Mouse (Mus musculus) adrenal gland, adult 8-10 months (tissue): ENCODE results near the gene Stub1. TPM values are rescaled to one million over a fixed set of nuclear protein-coding genes. Genes with fewer than 3 reads are reported as not detected.

Source experiments
- DNase-seq: peaks from one replicate; pipeline ENCODE4 v3.0.0; 2022
- microRNA-seq, 2 experiments: library from miRNA; unstranded; fragments of <30 nt; microRNA quantifications; one replicate each; pipeline ENCODE4 v1.2.0; 2022
- total RNA-seq, 4 experiments: library from RNA; stranded (reverse); gene quantifications; 2 replicates each; pipeline ENCODE4 v1.2.4; 2022

Gene Stub1
- total RNA-seq, 4 experiments from 2014 or later: 184 to 246 (median 214) TPM

DNA sequence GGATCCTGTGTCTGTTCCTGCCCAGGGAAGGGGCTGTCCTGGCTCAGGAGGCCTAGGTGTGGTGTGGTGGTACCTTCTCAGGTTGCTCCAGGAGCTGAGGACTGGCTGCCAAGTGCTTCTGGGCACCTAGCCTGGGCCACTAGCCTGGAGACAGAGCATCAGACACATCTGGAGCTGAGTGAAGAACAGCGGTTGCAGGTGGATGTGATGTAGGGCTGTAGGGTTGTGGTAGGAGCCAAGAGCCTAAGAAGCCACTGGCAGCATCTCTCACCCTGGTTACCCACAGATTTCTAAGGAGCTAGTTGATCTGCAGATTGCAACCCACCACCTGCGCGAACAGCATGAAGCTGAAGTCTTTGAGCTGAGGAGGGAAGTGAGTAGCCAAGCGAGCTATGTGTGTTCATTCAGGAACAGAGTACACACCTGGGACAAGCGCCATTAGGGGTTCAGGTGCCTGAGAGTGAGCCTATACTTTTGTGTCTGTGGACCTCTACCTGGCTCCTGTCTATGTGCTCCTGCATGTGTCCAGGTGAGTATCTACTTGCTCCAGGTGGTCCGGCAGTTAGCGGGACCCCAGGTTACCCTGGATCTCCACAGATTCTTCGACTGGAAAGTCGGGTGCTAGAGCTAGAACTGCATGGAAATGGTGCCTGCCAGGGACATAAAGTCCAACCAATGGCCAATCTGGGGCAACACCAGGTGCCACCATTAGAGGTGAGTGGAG lies 46.3 kb downstream of the Stub1 start:
- DNase-seq: no peak

GRCm38 (mm10) chr17:25786280-25786679 lies 46.9 kb downstream of the Stub1 start, which contains the start of gene Ccdc78:
Ccdc78 (plus strand) TSS chr17:25786580.
- DNase-seq: no peak

DNA sequence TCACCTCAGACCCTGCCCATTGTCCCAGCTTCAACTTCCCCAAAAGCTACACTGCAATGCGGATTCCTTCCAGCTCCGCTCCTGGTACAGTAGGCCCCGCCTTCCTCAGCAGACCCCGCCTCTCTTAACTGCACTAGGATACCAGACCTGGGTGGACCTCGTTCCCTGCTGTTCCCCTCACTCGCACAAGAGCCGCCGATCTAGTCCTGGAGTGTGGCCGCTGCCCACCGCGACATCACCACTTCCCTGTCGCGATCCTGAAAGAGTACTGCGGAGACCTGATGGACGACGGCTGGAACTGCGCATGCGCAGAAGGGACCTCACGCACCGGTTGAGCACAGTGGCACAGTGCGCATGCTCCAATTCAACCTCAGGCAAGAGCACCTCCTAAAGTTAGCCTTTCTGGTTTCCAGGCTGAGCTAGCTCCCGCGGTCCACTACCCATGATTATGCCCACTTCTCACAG lies 47.9 kb downstream of the Stub1 start, which contains the start of gene Haghl:
Haghl (minus strand) TSS at position 393 of the 465 bp plus-strand sequence.
- peak; percentile 92 for DNase-seq

GRCm38 (mm10) chr17:25783861-25784574 lies 49.2 kb downstream of the Stub1 start:
- DNase-seq: no peak

GRCm38 (mm10) chr17:25783086-25783485 lies 50.1 kb downstream of the Stub1 start:
- no peak for DNase-seq

DNA sequence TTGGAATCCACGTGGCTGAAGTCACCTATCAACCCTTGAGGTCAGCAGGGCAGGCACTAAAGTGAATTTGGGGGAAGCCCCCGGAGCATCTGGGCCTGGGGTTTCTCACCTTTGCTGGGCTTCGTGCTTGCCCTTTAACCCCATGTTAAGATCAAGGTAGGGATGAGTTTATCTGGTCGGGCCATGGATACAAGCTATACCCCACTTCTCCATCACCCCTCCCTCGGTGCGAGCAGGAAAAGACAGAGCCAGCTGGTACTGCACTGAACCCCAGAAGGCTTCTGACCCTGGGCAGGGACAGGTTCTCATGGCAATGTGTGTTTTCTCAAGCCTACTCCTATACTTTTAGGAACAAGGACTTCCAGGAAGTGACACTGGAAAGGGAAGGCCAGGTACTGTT lies 51.9 kb downstream of the Stub1 start:
- DNase-seq: no peak

Small RNA genes lying within 50 kb of the gene (microRNA-seq; reads per million reads assigned to microRNA genes)
- gene Mir3082 (0.67 to 1.6 reads per million in 2 experiments), gene Mir6966 (0.34 to 0.35 reads per million in 2 experiments)

Other genes with a start within 250 kb of the Stub1 start
- 1 to 10 TPM in 1 of 4 experiments, under 1 TPM in 1, not detected in 2; 0.74 to 2.9 TPM for gene Gng13, start 116.2 kb downstream of the Stub1 start, total RNA-seq
- gene Chtf18, start 106.0 kb downstream of the Stub1 start, total RNA-seq: 1 to 10 TPM; 1.2 to 4.9 (median 2.6) TPM
- gene Rpusd1, start 105.7 kb downstream of the Stub1 start, total RNA-seq: 10 to 100 TPM; 17.8 to 23.5 (median 20.4) TPM
- under 1 TPM; 0.09 to 0.52 (median 0.30) TPM for gene Mslnl, start 97.4 kb downstream of the Stub1 start, total RNA-seq
- gene Msln, start 79.0 kb downstream of the Stub1 start, total RNA-seq: 1 to 10 TPM; 4.8 to 7.1 (median 6.0) TPM
- 10 to 100 TPM; 34.8 to 45.2 (median 40.1) TPM for gene Narfl, start 59.6 kb downstream of the Stub1 start, total RNA-seq
- gene Haghl, start 47.7 kb downstream of the Stub1 start, total RNA-seq: 10 to 100 TPM; 21.4 to 67.2 (median 55.9) TPM
- under 1 TPM in 1 of 4 experiments, not detected in 3; 0.15 TPM for gene Ccdc78, start 46.8 kb downstream of the Stub1 start, total RNA-seq
- gene Fam173a, start 40.5 kb downstream of the Stub1 start, total RNA-seq: 100 to 1,000 TPM in 3 of 4 experiments, 10 to 100 TPM in 1; 91.1 to 131 (median 117) TPM
- not detected for gene AC134908.4, start 37.7 kb downstream of the Stub1 start, total RNA-seq
- 10 to 100 TPM; 31.4 to 45.8 (median 39.3) TPM for gene Metrn, start 36.3 kb downstream of the Stub1 start, total RNA-seq
- 10 to 100 TPM; 37.9 to 62.9 (median 43.0) TPM for gene Fbxl16, start 24.3 kb downstream of the Stub1 start, total RNA-seq
- 10 to 100 TPM; 21.9 to 28.0 (median 24.5) TPM for gene Wdr24, start 9.8 kb downstream of the Stub1 start, total RNA-seq
- 100 to 1,000 TPM; 104 to 137 (median 119) TPM for gene Jmjd8, start 4.5 kb downstream of the Stub1 start, total RNA-seq
- 10 to 100 TPM; 14.7 to 79.0 (median 33.0) TPM for gene Rhbdl1, start 3.9 kb upstream of the Stub1 start, total RNA-seq
- 10 to 100 TPM in 3 of 4 experiments, 1 to 10 TPM in 1; 7.3 to 36.4 (median 20.8) TPM for gene Gm20683, start 8.4 kb upstream of the Stub1 start, total RNA-seq
- gene Rhot2, start 11.4 kb upstream of the Stub1 start, total RNA-seq: 100 to 1,000 TPM in 3 of 4 experiments, 10 to 100 TPM in 1; 89.3 to 155 (median 139) TPM
- 10 to 100 TPM; 14.7 to 41.8 (median 22.9) TPM for gene Wdr90, start 28.1 kb upstream of the Stub1 start, total RNA-seq
- gene Mcrip2, start 35.4 kb upstream of the Stub1 start, total RNA-seq: 100 to 1,000 TPM; 264 to 492 (median 338) TPM
- 100 to 1,000 TPM; 113 to 215 (median 150) TPM for gene Mettl26, start 41.7 kb upstream of the Stub1 start, total RNA-seq
- 1 to 10 TPM; 1.6 to 2.9 (median 2.0) TPM for gene Wfikkn1, start 47.5 kb upstream of the Stub1 start, total RNA-seq
- gene Rab40c, start 86.3 kb upstream of the Stub1 start, total RNA-seq: 10 to 100 TPM; 33.9 to 65.0 (median 36.3) TPM
- gene Pigq, start 111.5 kb upstream of the Stub1 start, total RNA-seq: 100 to 1,000 TPM; 101 to 126 (median 111) TPM
- not detected for gene Nhlrc4, start 111.6 kb upstream of the Stub1 start, total RNA-seq
- not detected for gene A930017K11Rik, start 119.2 kb upstream of the Stub1 start, total RNA-seq
- 10 to 100 TPM; 20.1 to 34.6 (median 24.9) TPM for gene Capn15, start 152.4 kb upstream of the Stub1 start, total RNA-seq
- gene Rab11fip3, start 236.2 kb upstream of the Stub1 start, total RNA-seq: 10 to 100 TPM; 22.7 to 37.2 (median 29.9) TPM